Mouse (Mus musculus) heart, postnatal 36 days (tissue): ENCODE results near the gene Olfr948. TPM values are rescaled to one million over a fixed set of nuclear protein-coding genes. Genes with fewer than 3 reads are reported as not detected.

Source experiments
- DNase-seq, 2 experiments: peaks; one replicate each; pipeline ENCODE4 v3.0.0; 2021 to 2022
- intact Hi-C: fragments of 180-260 bp; cut with DNase I; formaldehyde crosslinking; loops from one replicate; pipeline ENCODE4 v1.15.1; 2025
- total RNA-seq, 2 experiments: library from RNA; stranded (reverse); gene quantifications; 2 replicates each; pipeline ENCODE4 v1.2.3; 2021

The Olfr948 gene
- total RNA-seq = not detected

DNA sequence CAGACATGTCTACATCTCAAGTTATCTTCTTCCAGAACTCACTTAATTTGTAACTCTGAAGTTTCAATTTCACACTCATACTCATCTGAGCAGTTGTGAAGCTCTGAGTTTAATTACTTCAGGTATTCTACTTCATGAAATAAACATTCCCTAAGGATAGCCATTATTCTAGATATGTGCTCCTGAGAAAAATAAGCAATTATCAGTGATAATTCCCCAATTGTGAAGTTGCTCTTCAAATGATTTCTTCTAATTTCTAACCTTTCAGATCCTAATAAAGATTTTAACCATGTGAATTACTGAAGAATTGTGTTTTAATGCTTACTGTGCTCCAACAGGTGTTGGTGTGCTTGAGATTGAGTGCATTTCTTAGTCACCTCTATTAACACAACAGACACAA lies at the start of gene Olfr948:
Gene Olfr948 (minus strand): TSS at position 101 of the 400 bp plus-strand sequence.
- no peak for DNase-seq
- intact Hi-C loops = no loop called here

DNA sequence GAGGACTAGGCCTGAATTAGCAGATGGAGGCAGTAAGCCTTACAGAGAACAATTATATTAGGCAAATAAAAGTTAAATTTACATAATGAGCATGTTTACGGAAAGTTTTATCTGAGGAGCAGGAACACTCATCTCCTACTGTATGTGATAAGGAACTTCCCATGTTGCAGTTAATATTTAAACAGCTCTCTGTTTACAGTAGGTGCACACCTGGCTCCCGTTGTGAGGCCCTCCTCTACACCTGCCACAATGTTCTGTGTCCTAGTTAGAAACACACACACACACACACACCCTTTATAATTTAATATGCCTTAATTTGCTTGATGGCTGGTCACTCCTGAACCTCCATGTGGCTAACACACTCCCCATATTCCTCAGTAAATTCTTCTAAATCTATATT lies 38.7 kb downstream of the Olfr948 start:
- intact Hi-C loops = no loop called here

DNA sequence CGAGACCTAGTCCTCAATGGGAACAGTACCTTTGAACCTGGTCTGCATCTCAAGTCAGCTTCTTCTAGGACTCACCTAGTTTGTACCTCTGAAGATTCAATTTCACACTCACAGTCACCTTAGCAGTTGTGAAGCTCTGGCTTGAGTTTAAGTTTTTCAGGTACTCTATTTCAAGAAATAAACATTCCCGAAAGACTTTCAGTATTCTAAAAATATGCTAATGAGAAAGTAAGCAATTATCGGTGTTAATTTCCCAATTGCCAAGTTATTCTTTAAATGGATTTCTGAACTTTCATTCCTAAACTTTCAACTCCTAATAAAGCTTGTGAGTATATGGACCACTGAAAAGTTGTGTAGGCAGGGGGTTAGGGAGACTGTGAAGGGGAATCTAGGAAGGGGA lies 49.1 kb downstream of the Olfr948 start, which contains the start of gene Olfr945:
Gene Olfr945 (minus strand): TSS at position 101 of the 400 bp plus-strand sequence.
- no peak for DNase-seq
- intact Hi-C loops = no loop called here

More for the DNA sequence above, 38.7 kb downstream of the Olfr948 start:
- no peak for DNase-seq

Other genes starting within 250 kb of the Olfr948 start
- not detected for gene Olfr938, start 247.2 kb downstream of the Olfr948 start, total RNA-seq
- not detected for gene Olfr27, start 197.9 kb downstream of the Olfr948 start, total RNA-seq
- gene Olfr943, start 159.7 kb downstream of the Olfr948 start, total RNA-seq = not detected
- not detected for gene Olfr944, start 124.1 kb downstream of the Olfr948 start, total RNA-seq
- gene Olfr1537, start 76.1 kb downstream of the Olfr948 start, total RNA-seq = not detected
- gene Olfr945, start 49.2 kb downstream of the Olfr948 start, total RNA-seq = not detected
- gene Olfr951, start 61.4 kb upstream of the Olfr948 start, total RNA-seq = not detected
- gene Olfr952, start 101.1 kb upstream of the Olfr948 start, total RNA-seq = not detected
- not detected for gene Olfr954, start 130.7 kb upstream of the Olfr948 start, total RNA-seq
- gene Olfr955, start 145.9 kb upstream of the Olfr948 start, total RNA-seq = not detected
- gene Olfr44, start 167.9 kb upstream of the Olfr948 start, total RNA-seq = not detected
- not detected for gene Olfr957, start 189.8 kb upstream of the Olfr948 start, total RNA-seq
- not detected for gene Olfr958, start 228.0 kb upstream of the Olfr948 start, total RNA-seq
- not detected for gene Olfr959, start 249.5 kb upstream of the Olfr948 start, total RNA-seq